Mouse (Mus musculus) lung, adult 2 months (tissue): ENCODE measurements at regions not wholly inside any gene's neighbourhood (a gene's known extent, or its start where the extent isn't known, plus 50 kb on each side); places are given as distances from the start of the nearest gene placed in this dataset.
A peak's percentile ranks its signal among the peaks of the same experiment; 100 is the strongest.

Experiments
- DNase-seq: peaks from one replicate; pipeline ENCODE4 v3.0.0; 2022
- H3K4me1 ChIP-seq: fragments of 200-500 bp; 2 replicates; pipeline ENCODE4 v1.6.1; 2011; ENCODE audit warnings: low read length; ENCODE audit not compliant: control insufficient read depth, insufficient read depth
- H3K4me3 ChIP-seq: fragments of 200-500 bp; replicated peaks from 2 replicates; pipeline ENCODE3; 2011; ENCODE audit warnings: low read depth, mild to moderate bottlenecking, control low read depth, low read length; ENCODE audit errors: extremely low read depth
- CTCF ChIP-seq: fragments of 200-500 bp; IDR thresholded peaks from 2 replicates; pipeline ENCODE4 v1.5.1; 2011; ENCODE audit warnings: mild to moderate bottlenecking, low read length, control low read depth; ENCODE audit not compliant: insufficient read depth
- POLR2A ChIP-seq: fragments of 200-500 bp; IDR thresholded peaks from 2 replicates; pipeline ENCODE4 v1.6.1; 2011; ENCODE audit warnings: low read depth, mild to moderate bottlenecking, control low read depth, low read length, borderline replicate concordance; ENCODE audit errors: extremely low read depth
- WGBS: fragments of 180-500 bp; shearing (Covaris S2); methylation state at CpG from one replicate; pipeline ENCODE4 v1.1.7; 2018; 5-methylcytosine and 5-hydroxymethylcytosine counted together

DNA sequence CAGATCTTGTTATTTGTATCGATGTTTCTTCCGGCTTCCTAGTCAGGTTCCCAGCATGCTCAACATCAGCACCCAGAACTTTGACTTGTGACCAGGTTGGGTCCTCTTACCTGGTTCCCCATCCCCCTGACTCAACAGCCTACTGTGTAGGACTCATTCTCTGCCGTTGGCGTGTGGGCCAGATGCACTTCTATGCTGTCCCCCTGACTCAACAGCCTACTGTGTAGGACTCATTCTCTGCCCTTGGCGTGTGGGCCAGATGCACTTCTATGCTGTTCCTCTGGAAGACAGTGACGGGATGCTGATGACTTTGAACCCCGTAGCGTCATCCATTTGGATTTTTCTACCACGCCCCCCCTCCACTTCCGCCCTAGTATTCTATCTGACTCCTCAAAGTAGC lies 389.6 kb downstream of the Atp23 start:
- Histone ChIP-seq H3K4me3 (no peak overlapping the region), H3K4me1 (no peaks in the 10 kb centered on the region)
- WGBS: 96% methylated on average over 10 of the region's 10 CpGs
- DNase-seq: peak; percentile 94
- no peak for TF ChIP-seq POLR2A
- no peak for TF ChIP-seq CTCF

- Histone ChIP-seq H3K4me3 (no peak overlapping the region), H3K4me1 (no peaks in the 10 kb centered on the region)
- no peak for DNase-seq
- TF ChIP-seq CTCF (no peak), POLR2A (no peak)
- WGBS: 83% methylated on average over 5 of the region's 5 CpGs
These were observed 395.2 kb downstream of the Atp23 start for GRCm38 (mm10) chr10:126505988-126506387.

- Histone ChIP-seq H3K4me3 (no peak overlapping the region), H3K4me1 (no peaks in the 10 kb centered on the region; the same call in 1 of the 2 replicates)
- WGBS: 59% methylated on average over 5 of the region's 5 CpGs
- TF ChIP-seq POLR2A: no peak
- no peak for TF ChIP-seq CTCF
- DNase-seq: no peak
These were observed 399.0 kb downstream of the Atp23 start for GRCm38 (mm10) chr10:126502013-126502688.

- Histone ChIP-seq H3K4me1 (no peaks in the 10 kb centered on the region; the same call in 1 of the 2 replicates), H3K4me3 (no peak overlapping the region)
- no peak for DNase-seq
- TF ChIP-seq POLR2A (no peak), CTCF (no peak)
- 59% methylated on average over 6 of the region's 6 CpGs for WGBS
These were observed 402.4 kb downstream of the Atp23 start for GRCm38 (mm10) chr10:126498726-126499125.

DNA sequence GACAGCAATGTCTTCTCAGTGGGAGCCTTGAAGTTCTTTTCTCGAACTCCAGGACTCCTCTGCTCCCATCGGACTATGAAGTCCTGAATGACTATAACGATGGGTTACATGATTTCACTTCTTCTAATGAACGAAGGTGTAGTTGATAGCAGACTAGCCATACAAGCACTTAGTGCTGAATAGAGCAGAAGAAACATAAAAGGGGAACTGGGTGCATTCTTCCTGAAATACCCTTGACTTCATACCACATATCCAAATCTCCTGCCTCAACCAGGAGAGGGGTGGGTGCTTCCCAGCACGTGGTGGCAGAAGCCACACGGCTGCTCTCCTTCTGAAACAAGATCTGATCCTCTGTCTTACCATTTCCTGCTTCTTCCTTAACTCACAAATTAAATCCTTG lies 407.4 kb downstream of the Atp23 start:
- 82% methylated on average over 6 of the region's 6 CpGs for WGBS
- no peak for TF ChIP-seq POLR2A
- TF ChIP-seq CTCF: no peak
- DNase-seq: no peak
- Histone ChIP-seq H3K4me3 (no peak overlapping the region), H3K4me1 (no peaks in the 10 kb centered on the region; the same call in 1 of the 2 replicates)

GRCm38 (mm10) chr10:126492211-126492610 lies 408.9 kb downstream of the Atp23 start:
- no peak for TF ChIP-seq POLR2A
- no peak for TF ChIP-seq CTCF
- 44% methylated on average over 6 of the region's 6 CpGs for WGBS
- no peak overlapping the region for H3K4me3 ChIP-seq
- no peaks in the 10 kb centered on the region for H3K4me1 ChIP-seq
- no peak for DNase-seq

DNA sequence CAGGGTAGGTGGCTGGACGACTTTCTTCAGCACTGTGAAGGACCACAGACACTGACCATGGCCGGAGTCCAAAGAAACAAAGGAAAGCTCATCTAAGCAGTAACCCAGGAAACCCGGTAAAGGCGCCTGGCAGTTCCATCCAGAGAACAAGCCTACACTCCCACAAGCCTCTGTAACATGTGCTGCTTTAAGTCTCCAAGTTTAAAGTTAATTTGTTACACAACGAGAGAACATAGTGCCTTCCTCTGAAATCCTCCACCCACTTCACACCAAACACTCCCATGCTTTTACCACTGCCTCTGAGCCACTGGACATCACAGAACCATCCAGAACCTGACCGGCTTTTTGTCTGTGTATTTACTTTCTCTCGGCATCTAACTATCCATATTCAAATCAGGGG lies 416.0 kb downstream of the Atp23 start:
- TF ChIP-seq CTCF (no peak), POLR2A (no peak)
- 84% methylated on average over 7 of the region's 7 CpGs for WGBS

GRCm38 (mm10) chr10:126483479-126483878 lies 417.7 kb downstream of the Atp23 start:
- 90% methylated on average over 2 of the region's 2 CpGs for WGBS
- no peak for TF ChIP-seq POLR2A
- TF ChIP-seq CTCF: no peak
- Histone ChIP-seq H3K4me3 (no peak overlapping the region), H3K4me1 (no peaks in the 10 kb centered on the region)
- DNase-seq: no peak

More for the DNA sequence above, 416.0 kb downstream of the Atp23 start:
- no peak overlapping the region for H3K4me3 ChIP-seq
- no peak for DNase-seq
- H3K4me1 ChIP-seq: no peaks in the 10 kb centered on the region

GRCm38 (mm10) chr10:126480382-126480781 lies 420.8 kb downstream of the Atp23 start:
- Histone ChIP-seq H3K4me1 (no peaks in the 10 kb centered on the region), H3K4me3 (no peak overlapping the region)
- DNase-seq: no peak
- TF ChIP-seq POLR2A: no peak
- TF ChIP-seq CTCF: no peak

- no peak overlapping the region for H3K4me3 ChIP-seq
- H3K4me1 ChIP-seq: no peaks in the 10 kb centered on the region
- TF ChIP-seq CTCF (no peak), POLR2A (no peak)
- DNase-seq: no peak
- WGBS: 33% methylated on average over 2 of the region's 2 CpGs
These were observed 421.4 kb downstream of the Atp23 start for GRCm38 (mm10) chr10:126479743-126480142.
